Mouse (Mus musculus): ENCODE measurements around the gene Nkain2.

DNA sequence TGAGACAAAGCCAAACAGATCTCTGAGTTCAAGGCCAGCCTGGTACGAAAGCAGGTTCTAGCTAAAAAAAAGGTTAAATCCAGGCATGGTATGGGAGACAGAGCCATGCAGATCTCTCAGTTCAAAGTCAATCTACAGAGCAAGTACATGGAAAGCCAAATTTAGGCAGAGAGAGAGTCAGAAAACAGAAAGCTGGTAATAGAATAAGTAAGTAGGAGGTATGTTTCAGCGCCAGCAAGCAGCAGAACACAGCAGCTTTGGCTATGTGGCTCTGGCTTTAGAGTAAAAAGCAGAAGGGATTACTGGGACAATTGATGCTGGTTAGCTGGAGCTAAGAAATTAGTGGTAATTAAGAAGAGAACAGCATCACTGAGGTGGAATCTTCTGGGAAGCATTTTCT, 151.3 kb downstream of the Nkain2 start:
- no peak for TF ChIP-seq CTCF (IDR thresholded peaks at IDR 0.05; ENCODE audit: low read depth)
- no peak for TF ChIP-seq EP300 (IDR thresholded peaks at IDR 0.05; ENCODE audit: low read depth)

Measured in liver, postnatal 0 days (tissue).